Mouse (Mus musculus) spleen, adult 18-20 months (tissue): ENCODE results near the gene Anapc13.

Source experiments
- DNase-seq, 2 experiments: peaks; one replicate each; pipeline ENCODE4 v3.0.0; 2022; ENCODE audit warnings: mixed read lengths in 2 of 2

The Anapc13 gene

DNA sequence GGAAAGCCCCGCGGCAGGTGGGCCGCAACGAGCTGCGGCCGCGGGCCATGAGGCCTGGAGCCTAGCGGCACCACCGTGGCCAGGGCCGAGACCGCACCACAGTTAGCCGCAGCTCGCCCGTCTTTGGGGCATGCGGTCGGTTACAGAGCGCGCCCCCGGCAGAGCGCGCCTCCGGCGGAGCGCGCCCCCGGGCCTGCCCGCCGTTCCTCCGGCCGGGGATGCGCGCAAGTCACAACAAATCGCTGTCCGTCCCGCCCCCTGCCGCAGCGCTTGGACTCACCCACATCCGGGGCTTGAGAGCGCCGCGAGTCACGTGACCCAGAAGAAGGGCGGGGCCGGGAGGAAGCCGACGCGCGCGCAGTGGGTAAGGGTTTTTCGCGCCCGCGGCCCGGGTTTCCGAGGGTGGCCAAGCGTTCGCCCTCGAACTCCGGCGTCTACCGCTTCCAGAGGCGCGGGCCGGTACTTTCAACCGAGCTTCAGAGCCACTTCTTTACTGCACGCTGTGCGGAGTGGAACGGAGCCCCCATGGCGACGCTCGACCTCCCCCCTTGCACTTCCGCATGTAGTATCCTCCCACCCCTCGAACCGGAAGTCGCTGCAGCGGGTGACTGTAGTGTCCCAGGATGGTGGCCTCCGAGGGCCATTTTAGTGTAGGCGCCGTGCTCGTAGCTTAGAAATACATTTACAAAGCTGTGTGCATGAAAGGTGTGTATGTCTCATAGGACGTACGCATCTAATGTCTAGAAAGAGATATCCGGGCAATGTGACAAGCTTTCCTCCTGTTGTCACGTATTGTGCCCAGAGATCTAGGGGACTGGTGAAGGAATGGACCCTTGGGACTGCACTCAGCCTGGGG, at the start of gene Anapc13, which contains the start of gene Cep63:
Gene Anapc13 (plus strand): TSS at position 314 of the 856 bp plus-strand sequence.
Gene Cep63 (minus strand): TSS at position 552 of the 856 bp plus-strand sequence.
- peak; percentile 95 to 98 for DNase-seq

DNA sequence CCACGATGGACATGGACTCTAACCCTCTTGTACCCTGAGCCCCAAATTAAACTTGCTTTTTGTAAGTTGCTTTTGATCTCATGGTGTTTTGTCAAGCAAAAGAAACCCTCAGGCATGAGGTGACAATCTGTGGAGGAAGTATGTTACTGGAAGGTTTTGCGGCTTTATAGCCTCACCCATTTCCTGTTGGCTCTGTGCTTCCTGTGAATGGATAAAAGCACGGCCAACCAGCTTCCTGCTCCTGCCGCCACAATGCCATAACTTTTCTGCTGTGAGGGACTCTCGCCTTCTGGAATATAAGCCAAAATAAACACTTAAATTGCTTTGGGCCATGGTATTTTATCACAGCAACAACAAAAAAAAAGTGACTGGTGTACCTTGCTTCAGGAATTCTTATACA, 48.6 kb upstream of the Anapc13 start:
- no peak for DNase-seq

DNA sequence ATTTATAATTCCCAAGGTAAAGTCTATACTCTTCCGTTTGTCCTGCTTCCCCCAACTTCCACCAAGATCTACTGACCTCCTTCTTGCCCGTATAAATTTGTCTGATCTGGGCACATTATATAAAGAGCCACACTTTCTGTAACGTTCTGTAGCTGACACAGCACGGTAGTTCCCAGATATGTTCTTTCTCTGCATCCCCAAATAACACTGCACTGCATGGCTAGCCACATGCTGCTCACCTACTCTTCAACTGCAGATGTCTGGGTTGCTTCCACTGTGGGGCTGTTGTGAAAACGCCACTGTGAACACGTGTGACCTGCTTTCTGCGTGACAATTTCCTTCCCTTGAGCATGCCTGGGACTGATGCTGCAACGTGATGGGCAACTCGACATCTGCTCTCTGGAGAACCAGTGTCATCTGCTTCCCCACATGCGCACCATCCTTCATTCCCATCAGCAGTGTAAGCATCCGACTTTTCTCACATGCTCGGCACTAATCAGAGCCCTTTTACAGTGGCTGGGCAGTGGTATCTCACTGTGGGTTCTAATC, 44.1 kb upstream of the Anapc13 start:
- DNase-seq: no peak

DNA sequence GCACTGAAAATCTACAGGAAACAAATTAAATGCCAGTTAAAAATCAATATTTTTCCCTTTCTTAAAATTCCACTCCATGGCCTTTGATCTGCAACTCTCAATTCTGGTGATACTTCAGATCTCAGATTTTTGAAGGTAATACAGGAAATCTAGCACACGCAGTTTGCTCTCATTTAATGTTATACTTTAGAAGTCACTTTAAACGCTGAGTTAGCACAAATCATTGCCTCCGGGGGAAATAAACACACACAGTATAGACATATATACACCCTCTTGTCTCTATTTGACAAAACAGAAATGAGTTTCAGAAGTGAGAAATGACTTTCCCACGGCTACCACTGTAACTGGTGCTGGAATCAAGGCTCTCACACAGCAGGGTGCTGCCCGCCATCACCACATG, 38.7 kb upstream of the Anapc13 start:
- no peak for DNase-seq

DNA sequence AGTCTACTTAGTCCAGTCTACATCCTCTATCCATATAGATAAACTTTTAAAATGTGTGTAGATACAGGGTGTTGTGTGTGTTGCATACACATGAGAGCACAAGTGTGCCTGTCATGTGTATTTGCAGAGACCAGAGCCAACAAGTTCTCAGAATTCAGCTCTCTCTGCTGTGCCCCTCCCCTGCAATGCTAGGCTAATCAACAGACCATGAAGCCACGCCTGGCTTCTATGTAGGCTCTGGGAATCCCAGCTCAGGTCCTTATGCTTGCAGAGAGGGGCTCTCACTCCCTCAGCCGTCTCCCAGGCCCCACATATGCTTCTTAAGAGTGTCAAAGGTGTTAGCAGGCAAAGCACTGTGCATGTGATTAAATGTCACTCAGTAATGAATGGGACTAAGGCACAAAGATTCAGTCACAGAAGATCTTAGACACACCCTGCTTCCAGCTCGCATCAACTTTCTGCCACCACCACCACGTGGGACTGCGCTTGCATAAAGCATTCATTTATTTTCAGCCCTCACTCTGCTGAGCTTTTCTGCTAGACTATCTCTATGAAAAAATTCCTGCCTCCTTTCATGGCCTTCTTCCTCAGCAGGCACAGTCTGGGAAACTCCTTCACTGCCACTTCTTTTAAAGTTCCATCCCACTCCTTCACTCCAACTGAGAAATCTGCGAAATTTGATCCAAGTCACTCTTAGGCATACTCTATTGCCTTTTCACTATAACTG, 31.3 kb upstream of the Anapc13 start:
- no peak for DNase-seq

DNA sequence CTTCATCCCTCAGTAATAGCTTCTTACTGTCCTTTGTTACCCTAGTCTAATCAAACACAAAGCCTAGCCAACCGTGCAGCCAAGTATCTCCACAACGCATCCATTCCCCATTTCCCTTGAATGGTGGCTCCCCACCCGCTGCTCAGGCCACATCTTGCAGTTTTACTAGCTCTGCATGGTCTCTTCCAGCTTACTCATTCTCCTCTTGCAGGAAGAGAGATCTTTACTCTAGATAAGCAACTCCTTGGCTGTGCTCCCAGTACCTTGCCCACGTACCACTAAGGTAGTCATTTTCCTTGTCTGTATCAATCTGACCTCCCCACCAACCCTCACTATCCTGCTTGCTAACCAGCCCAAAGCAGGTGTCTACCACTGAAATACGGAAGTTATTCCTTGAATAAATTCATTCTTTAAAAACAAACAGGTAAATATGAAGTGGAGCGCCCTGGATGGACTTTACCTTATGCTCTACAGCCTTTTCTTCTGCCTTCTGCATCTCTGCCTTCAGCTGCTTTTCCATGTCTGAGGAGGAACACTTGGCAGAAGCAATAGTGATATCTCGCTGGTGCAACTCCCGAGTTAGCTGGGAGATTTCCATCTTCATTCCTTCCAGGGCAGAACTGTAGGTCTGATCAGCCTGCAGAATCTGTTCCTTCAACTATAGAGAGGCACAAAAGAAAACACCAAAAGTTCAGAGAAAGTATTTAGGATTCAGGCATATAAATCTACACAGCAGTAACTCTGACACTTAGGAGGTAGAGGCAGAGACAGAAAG, 30.2 kb upstream of the Anapc13 start:
- DNase-seq: no peak

DNA sequence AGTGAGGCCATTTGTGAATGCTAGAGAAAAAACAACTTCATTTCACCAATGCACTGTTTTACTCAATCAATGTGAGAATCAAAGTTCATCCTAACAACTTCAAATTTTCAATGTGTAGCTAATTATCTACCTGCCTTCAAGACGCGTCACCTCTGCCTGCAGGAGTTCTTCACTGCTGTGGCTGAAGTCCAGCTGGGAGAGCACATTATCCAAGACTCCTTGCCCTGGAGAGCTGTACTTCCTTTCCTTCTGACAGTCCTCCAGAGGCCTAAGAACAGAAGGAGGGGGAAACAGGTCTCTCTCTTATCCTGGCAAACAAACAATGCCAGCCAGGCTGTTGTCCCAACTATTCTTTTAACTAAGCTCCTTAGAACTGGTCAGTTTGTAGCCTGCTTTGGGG, 24.9 kb upstream of the Anapc13 start:
- no peak for DNase-seq

DNA sequence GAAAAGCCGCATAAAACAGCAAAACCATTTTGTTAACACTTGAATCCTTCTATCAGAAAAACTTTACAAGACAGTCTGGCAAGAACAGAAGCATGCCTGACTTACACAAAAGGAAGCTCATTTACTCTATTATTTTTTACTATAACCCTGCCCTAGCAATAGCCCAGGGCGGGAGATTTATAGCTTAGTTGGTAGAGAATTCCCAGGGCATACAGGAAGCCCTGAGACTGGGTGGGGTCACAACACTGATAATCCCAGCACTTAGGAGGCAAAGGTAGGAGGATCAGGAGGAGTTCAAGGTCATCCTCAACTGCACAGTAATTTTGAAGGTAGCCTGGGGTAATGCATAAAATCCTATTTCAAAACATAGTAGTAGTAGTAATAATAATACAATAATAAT, 24.4 kb upstream of the Anapc13 start:
- no peak for DNase-seq

DNA sequence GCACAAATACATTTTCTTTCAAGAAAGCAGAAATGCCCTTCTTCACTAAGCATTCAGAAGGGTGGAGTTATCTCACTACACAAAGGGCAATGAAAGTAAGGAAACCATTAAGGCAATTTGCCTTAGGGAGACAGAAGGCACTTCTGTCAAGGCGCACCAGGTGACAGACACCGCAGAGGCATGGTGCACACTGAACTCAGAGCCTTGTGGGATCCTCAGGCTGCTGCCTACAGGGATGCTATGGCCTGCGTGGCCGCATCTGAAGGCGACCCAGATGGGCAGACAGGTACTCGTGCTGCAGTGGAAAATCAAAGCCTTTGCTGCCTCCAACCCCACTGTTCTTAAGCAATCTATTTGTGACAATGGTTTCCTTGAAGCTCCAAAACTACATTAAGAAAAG, 20.9 kb upstream of the Anapc13 start:
- DNase-seq: no peak

DNA sequence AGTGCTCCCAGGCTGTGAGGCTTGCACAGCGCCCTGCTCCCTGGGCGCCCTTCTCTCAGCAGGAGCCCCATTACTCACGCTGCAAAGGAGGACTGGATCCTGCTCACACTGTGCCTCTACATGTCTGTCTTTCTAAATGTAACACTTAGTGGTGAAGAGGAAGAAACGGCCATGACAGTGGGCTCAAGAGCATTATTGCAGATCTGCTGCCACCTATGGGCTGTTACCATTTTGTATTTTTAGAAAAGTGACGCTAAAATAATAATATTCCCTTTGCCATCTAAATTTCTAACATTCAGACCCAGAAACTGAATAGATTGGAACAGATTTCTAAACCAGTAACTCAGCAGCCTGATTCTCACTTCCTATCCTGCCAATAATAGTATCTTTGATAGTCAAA, 18.6 kb upstream of the Anapc13 start:
- DNase-seq: no peak

DNA sequence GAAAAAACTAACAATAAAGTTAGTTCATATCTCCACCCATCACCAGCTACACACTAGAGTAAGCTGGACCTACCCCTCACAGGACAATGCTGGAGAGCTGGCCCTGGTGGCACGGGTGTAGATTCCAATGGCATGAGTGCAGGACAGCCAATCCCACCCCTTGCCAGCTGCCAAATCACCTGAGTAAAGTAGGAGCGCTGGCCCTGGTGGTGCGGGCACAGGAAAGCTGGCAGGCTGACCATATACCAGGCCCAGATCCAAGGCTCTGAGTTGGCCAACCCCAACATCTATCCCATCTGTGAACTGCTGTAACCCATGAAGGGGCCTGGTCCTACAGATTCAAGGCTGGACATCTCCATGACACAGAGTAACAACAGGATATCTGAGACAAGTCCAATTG, 16.9 kb upstream of the Anapc13 start:
- DNase-seq: no peak

DNA sequence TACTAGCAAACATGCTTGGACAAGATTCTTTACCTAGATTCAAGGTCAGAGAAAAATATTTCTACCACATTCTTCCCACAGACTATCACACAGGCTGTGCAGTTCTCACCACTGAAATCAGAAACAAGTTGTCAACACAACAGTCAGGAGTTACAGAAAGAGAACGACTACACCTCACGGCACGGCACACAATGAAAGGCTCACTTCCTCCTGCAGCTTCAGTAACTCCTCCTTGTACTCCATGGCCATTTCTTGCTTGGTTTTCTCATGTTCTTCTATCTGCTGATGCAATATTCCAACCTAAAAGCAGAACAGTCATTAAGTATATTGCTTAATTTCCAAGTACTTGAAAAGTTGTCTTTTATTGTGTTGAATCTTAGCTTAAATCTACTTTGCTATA, 11.0 kb upstream of the Anapc13 start:
- no peak for DNase-seq

DNA sequence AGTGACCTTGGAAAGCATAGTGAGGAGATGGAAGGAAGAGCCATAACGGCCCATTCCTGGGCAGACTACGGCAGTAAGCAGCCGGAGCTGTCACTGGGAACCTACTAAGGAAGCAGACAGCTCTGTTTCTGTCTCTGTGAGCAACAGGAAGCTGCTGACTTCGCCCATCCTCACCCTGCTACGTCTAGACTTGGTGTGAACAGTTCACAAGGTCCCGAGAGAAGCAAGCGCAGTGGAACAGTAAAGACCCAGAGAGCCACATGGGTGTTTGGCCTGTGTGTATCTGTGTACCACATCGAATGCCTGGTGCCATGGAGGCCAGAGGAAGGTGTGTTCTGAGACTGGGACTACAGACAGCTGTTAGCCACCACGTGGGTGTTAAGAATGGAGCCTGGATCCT, 9.8 kb upstream of the Anapc13 start:
- DNase-seq: no peak

DNA sequence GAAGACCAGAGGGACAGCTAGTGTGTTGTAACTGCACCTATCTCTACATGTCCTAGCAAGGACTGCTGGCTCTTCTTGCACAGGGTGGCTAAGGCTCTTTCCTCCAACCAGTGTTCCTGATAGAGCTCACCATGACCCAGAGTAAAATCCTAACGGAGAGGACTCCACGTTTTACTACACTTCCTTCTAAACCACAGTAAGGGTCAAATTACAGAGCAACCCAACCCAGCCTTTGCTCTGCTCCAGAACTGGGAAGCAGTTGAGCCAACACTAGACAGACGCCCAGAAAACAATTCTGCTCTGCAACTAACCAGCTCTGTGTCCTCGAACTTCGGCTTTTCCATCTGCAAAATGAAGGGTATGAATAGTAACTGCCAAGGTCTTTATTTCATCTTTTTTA, 4.7 kb upstream of the Anapc13 start:
- no peak for DNase-seq

DNA sequence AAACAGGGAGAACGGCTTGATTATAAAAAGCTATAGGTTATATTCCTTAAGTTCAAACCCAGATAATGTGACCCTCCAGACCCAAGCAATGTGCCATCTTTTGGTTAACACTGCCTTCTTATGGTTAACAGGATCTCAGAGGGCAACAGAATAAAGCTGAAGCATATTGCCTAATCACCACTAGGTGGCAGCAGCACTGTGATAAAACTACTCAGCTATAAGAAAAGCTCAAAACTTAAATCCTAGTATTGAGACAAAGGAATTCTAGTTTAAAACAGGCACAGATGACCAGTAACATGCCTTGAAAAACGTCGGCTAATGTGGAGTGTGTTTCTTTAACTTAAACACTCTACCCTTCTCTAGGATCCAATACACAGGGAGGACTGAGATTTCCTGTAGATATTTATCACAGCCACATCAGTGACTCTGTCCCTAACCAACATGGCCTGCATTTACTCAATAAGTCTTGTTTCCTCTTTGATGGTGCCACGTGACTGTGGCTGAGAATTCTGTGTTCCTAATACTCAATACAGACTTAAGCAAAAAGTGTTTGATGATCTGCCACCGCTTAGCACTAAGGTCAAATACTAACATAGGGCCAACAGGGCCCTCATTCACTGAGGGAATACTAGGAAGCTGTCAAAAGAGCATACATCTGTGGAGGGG, 3.8 kb upstream of the Anapc13 start:
- DNase-seq: peak in 1 of 2 experiments; percentile 27

DNA sequence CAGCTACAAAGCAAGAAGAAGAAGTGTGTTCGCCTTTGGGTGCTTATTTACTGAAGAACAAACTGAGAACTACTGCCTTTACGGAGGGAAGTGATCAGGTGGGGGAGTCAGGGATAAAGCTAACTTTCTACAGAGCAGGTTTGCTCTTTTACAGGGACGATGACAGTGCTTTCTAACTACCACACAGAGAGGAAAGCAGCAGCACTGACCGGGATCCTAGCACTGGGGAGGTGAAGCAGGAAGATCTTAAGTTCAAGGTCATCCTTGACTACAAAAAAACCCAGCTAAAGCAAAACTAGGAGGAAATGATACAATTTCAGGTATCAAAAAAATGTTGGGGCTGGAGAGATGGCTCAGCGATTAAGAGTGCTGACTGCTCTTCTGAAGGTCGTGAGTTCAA, 3.2 kb upstream of the Anapc13 start:
- no peak for DNase-seq

DNA sequence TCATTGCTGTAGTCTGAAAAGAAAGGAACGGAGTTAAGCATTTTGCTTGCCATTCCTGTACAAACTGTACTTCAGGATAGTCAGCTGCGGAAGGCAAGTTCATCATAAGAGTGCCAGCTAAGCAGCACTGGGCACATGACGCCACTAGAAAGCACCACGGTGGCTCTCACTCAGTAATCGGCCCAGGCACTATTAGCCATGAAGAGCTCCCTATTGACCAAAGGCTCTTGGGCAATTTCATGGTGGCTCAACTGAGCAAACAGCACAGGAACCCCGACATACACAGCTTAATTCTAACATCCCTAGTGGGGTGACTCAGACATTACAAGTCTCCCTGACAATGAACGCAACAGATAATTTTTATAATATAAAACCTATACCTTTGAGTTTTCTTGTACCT, 2.5 kb upstream of the Anapc13 start:
- DNase-seq: no peak

DNA sequence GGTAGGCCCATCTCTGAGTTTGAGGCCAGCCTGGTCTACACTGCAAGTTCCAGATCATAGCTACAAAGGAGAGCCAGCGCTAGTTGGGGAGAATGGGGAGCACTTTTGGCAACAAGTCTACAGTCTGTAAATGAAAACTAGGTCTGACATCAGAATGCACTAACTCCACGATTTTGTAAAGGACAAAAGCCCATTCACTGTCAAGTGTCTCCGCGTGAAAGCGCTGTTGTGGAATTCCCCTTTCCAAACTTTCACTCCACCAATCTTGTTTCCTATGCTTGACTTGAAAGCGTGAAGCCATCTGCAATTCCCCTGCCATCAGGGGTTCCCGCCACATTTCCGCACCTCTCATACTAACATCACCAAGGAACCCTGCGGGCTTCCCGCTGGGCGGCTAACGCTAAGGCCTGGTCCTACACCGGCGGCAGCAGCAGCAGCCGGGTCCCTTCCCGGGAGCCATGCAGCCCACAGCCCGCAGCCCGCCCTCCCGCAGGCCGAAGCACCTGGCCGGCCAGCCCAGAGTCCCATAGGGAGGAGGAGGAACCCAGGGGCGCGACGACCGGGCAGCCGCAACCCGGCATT, 604 bp upstream of the Anapc13 start:
- peak in 1 of 2 experiments; percentile 10 for DNase-seq

DNA sequence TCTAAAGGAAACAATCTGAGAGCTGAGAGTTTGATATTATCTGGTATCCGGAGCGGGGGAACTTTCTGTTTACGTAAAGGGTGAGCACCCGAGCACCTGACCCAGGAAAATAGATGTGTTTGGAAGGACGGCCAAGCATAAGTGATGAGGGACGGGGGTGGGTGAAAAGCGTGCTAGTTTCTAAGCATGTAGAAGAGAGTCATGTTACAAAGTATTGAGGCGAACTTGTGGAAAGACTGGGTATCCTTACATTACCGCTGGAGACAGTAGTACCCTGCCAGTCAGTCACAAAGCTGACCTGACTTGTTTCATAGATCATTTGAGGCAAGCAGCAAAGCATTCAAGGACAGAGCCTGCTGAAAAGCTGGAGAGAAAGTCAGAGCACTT, 736 bp downstream of the Anapc13 start:
- no peak for DNase-seq

DNA sequence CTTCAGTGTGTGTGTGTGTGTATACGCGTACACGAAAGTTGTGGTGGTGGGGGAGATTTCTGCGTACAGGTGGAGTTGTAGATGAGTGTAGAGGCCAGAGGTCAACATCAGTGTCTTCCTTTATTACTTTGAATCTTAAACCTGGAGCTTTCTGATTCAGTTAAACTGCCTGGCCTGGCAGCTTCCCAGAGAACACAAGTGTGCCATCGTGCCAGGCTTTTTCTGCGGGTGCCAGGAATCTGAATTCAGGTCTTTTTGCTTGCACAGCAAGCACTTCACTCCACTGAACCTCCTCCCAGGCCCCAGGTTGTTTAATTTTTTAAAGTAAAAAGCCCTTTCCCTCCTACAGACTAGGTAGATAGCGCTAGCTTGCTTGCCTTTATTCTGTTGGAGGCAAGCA, 1.3 kb downstream of the Anapc13 start:
- DNase-seq: no peak

DNA sequence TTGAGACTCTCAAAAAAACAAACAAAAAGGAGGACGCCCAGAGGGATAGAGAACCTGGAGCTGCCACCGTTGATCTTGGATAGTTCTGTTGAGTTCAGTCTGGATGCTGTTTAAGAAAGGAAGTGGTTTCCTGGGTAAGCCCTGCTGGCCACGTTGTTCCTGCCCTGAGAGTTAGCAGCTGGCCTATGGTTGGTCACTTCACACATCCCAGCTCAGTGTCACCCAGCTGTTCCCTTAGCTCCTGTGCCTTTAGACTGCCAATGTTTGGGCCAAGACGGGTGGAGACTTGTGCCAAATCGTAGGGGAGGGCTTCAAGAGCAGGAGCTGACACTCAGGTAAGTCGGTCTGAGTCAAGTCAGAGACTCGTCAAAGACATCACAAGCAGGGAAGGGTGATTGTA, 3.0 kb downstream of the Anapc13 start:
- no peak for DNase-seq

DNA sequence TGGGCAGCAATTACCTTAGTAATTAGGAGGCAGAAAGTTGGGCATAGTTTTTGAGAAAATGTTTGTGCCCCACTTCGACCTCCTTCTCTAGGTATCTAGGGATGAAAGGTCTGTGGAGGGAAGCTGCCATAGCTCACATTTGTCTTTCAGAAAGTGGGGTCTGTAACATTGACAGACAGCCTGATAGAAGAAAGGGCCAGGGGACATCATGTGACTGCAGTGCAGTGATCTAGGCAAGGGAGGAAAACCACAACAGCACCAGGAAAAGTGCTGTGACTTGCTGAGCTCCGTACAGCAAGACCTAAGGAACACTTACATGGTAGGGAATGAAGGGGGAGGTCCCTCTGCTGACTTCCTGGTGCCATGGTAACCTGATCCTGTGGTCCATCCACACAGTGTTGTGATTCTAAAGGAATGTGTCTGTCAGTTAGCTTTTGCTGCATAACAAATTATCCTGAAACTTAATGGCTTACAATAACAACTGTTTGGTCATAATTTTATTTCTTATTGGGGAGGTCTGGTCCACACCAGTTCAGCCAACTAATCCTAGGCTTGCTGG, 5.6 kb downstream of the Anapc13 start:
- no peak for DNase-seq
